Mouse (Mus musculus) left cerebral cortex, adult 8-10 months (tissue): ENCODE data around the gene Atxn7l2. TPM values are rescaled to one million over a fixed set of nuclear protein-coding genes. Genes with fewer than 3 reads are reported as not detected.

ENCODE experiments used
- DNase-seq, 2 experiments: peaks; one replicate each; pipeline ENCODE4 v3.0.0; 2022; ENCODE audit warnings: low spot score in 2 of 2
- total RNA-seq, 4 experiments: library from RNA; stranded (reverse); gene quantifications; 2 replicates each; pipeline ENCODE4 v1.2.4; 2022

Atxn7l2 gene
- total RNA-seq, 4 experiments from 2014 or later: 21.3 to 28.4 (median 25.4) TPM

DNA sequence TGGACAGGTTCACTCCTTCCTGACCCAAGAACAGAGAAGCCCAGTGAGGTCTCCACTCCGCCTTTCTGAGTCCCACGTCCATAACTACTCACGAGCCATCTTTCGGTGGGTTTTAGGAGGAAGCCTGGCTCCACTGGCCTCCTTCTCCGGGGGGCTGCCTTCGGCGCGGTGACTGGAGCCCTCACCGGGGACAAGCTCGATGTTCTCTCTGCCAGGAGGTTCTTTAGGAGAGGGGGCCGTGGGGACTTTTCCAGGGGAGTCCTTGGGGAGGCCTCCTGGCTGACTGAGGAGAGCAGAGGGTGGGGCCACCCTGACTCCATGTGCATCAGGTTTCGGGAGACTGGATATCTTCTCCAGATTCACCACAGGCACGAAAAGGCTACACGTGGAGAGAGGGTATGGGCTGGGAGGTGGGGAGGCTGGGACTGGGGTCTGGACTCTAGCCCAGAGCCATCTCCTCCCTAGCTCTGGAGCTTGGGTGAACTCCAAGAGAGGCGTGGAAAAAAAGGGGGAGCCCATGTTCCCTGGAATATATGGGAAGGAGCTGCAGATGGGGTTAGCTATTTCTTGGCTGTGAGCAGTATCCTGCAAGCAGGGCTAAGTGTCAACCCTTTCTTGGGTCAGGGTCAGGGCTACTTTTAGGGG lies 3.9 kb downstream of the Atxn7l2 start:
- DNase-seq: peak in 1 of 2 experiments; percentile 15

DNA sequence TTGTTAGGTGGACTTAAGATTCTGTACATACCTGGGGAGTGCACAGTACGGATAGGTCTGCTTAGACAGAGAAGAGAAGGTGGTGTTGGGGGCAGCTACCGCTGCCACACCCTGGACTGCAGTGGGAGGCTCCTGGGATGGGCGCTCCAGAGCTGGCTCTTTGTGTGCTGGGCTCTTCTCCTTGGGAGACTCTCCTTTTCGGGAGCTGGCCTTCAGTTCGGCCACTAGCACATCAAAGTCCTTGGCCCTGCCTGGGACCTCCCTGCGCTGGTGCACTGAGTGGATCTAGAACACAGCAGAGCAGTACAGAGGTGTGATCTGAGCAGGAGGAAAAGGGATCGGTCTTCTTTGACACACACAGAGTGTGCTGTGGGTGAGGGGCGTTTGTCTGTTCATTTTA lies 5.1 kb downstream of the Atxn7l2 start:
- no peak for DNase-seq

DNA sequence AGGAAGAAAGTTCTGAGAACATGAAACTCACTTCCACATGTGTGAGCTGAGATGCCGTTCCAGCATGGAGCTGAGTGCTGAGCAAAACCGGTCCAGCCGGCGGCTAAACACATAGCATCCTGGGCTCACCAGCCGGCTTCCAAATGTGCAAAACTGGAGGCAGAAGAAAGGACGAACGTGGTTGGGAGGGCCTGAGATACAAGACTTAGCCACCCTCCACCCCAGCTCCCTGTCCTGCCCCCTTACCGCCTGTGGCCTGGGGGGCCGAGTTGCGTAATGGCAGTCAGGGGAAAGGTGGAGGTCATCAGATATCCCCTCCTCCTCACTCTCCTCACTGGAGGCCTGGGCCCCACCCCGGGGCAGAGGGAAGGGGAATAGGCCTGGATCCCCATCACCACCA lies 6.3 kb downstream of the Atxn7l2 start:
- no peak for DNase-seq

GRCm38 (mm10) chr3:108203621-108204325 lies 7.0 kb downstream of the Atxn7l2 start:
- DNase-seq: peak in 1 of 2 experiments; percentile 86

DNA sequence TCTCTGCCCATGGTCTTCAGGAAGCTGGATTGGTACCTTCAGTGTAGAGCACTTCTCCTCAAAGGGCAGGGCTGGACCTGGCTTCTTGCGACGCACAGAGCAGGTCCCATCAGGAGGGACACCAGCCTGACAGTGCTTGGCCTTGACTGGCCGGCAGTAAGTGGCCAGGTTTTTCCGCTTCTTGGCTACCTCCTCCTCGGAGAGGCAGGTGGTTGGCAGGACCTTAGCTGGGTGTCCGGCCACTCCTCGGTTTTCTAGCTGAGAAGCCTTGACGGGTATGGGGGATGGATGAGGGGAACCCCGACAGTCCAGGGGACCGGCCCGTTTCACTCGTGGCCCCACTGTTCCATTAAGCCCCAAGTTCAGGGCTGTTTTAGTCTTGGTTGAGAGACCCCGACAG lies 7.5 kb downstream of the Atxn7l2 start:
- DNase-seq: no peak

DNA sequence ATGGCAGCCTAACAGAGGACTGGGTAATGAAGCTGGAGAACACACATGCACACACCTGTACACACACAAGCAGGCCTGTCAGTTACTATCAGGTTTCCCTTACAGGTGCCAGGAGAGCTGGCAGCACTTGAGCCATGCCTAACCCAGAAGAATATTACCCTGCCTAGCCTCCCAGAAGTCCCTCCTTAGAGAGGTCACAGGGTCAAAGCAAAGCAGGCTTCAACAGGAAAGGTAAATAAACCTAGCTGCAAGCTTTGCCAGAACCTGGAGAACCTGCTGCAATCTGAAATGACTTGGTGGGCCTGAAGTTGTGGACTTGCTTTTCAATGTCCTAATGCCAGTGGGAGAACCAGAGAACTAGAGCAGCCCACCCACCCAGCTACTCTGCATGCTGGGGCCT lies 8.2 kb downstream of the Atxn7l2 start:
- DNase-seq: no peak

DNA sequence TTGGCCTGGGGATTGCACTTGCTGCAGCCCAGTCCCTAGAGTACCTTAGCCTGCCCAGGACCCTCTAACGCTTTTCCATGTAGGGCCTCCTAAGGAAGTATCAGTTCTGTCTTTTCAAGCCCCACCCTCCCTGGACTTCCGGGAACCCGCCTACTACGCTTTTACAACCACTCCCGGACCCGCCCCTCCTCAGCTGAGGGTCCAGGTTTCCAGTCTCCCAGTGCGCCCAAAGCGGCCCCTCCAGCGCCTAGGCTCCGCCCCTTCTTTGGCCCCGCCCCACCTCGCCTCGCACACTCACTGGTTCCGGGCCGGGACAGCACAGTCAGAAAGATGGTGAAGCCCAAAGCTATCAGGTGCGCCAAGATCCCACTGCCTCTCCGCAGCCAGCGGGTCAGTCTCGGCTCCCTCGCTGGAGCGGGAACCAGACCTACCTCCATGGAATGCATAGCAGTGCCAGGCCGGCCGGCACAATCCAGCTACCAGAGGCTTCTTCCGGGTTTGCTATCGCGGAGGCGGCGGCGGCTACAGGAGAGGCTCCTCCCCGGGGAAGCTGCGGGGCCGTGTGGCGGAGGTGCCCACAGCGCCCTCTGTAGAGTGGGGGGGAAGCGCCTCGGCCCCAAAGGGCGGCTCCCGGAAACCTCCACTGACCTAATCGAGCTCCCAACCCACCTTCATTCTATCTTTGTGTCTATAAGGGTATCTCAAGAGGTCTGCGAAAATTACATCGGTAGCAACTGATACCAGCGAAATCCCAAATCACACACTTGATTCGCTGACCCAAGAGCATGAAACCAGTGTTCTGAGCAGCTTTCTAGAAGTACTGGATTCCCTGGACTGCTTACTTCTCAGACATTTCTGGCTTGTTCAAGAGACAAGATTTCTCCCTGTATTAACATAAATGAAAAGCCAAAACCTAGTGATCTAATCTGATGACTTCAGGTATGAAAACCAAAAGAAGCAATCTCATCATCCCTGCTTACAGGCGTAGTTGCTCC lies 10.1 kb downstream of the Atxn7l2 start, which contains the start of gene Cyb561d1:
Gene Cyb561d1 (minus strand): TSS at position 884 of the 995 bp plus-strand sequence.
- DNase-seq: peak; percentile 82 to 84

- DNase-seq: no peak
These were observed 11.5 kb downstream of the Atxn7l2 start for GRCm38 (mm10) chr3:108199231-108199630.

DNA sequence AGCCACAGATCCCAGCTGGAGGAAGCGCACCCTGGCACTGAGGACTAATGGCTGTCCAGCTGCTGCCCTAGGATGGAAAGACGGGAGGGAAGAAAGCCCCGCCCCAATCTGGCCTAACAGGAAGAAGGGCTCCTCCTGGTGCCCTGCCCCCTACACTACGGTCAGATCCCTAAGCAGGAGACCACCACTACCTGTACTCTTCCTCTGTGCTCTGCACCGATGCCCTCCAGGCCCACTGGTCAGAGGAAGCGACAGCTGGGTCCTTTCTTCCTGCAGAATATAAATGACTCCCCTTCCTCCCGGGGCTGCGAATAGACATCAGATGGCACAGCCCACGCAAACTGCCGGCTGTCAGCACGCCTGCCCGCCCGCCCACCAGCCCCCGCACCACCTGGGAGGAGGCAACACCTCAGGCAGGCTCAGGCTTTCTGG lies 13.7 kb downstream of the Atxn7l2 start:
- DNase-seq: peak; percentile 58 to 88

- peak; percentile 38 to 66 for DNase-seq
These were observed 14.7 kb downstream of the Atxn7l2 start for GRCm38 (mm10) chr3:108195941-108196590.

GRCm38 (mm10) chr3:108195287-108195686 lies 15.4 kb downstream of the Atxn7l2 start:
- no peak for DNase-seq

- DNase-seq: no peak
These were observed 17.0 kb downstream of the Atxn7l2 start for GRCm38 (mm10) chr3:108193686-108194085.

DNA sequence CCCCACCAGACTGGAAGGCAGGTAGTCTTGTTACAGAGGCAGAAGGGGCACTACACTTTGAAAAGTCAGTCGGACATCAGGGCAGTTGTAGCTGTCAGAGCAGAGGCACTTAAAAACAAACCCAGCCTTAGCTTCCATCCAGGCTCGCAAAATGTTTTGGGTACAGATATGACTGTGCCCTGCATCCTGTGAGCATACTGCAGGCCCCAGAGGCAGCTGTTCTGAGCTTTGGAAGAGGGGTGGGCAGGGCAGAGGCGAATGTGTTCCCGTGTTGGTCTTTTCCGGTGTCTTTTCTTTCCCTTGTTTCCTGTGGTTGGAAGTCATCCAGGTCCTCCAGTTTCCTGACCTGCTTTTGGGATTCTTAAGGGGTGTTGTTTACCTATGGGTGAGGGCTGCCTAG lies 20.8 kb downstream of the Atxn7l2 start:
- no peak for DNase-seq

- DNase-seq: no peak
These were observed 21.8 kb downstream of the Atxn7l2 start for GRCm38 (mm10) chr3:108188716-108189490.

DNA sequence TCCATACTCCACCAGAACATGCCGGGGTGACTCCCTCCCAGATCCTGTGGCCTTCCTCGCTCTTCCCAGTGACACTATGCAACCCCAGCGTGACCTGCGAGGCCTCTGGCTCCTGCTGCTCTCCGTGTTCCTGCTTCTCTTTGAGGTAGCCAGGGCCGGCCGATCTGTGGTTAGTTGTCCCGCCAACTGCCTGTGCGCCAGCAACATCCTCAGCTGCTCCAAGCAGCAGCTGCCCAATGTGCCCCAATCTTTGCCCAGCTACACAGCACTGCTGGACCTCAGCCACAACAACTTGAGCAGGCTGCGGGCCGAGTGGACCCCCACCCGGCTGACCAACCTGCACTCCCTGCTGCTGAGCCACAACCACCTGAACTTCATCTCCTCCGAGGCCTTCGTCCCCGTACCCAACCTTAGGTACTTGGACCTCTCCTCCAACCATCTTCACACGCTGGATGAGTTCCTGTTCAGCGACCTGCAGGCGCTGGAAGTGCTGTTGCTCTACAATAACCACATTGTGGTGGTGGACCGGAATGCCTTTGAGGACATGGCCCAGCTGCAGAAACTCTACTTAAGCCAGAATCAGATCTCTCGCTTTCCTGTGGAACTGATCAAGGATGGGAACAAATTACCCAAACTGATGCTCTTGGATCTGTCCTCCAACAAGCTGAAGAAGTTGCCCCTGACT lies 23.5 kb downstream of the Atxn7l2 start:
- no peak for DNase-seq

DNA sequence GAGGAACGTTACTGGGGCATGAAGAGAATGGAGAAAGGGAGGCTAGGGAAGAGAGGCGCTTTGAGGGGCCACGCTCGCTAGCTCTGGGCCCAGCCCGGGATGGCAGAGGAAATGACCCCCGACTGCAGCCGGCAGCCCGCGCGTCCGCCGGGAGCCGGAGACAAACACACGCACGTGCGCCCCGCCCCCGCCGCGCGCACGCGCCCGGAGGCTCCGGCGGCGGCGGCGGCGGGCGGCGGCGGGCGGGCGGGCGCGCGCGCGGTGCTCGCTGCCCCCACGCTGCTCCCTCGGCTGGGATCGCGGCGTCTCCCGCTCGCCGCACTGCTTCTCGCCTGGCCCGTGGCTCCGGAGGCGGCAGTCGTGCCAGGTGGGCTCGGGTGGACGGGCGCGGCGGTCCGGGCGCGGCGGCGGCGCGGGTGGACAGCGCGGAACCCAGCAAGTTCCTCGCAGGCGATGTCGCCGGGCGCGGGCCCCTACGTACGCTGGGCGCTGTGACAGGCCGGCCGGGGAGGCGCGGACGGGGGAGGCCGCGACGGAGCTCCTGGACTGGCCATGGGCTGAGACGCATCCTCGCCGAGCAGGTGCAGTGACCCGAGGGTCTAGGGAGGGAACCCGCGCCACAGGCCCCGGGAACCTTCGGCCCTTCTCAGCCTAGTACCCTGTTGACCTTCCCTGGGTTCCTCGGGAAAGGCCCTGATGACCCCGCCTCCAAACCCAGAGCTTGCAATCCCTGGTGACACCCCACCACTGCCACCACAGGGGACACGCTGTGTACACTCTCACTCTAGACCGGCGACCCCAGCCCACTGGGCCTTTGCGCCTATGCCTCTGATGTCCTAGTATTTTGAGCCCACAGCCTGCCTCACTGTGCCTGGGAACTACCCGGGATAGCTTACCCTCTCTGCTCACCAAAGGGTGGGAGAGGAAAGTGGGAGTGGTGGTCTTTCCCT lies 24.4 kb downstream of the Atxn7l2 start, which contains the start of gene Amigo1:
Gene Amigo1 (plus strand): TSS at position 238 of the 950 bp plus-strand sequence.
- peak in 1 of 2 experiments; percentile 47 for DNase-seq

DNA sequence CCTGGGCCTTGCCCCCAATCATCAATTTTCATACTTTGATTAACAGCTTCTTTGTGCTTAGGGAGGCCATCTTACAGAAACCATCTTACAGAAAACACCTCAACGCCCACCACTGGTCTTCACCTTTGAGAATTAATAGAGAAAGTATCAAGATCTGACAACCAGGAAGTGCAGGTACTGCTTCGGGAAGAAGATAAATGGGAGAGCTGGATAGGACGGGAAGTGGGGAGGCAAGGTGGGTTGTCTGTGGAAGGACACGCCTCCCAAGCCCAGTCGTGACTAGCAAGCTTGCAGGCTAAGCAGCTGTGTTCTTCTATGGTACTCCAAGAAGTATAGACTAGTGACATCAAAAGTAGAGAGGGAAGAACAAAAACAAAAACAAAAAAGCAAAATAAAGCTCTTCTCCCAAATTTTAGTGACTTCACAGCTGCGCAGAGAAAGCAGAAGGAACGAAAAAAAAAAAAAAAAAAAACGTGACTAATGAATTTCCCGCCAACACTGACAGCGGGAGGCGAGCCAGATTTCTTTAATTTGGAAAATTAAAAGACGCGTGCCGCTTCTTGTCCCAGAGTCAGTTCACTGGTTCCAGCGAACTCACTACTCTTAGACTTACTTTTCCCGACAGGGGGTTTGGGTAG lies 25.2 kb downstream of the Atxn7l2 start:
- DNase-seq: no peak

DNA sequence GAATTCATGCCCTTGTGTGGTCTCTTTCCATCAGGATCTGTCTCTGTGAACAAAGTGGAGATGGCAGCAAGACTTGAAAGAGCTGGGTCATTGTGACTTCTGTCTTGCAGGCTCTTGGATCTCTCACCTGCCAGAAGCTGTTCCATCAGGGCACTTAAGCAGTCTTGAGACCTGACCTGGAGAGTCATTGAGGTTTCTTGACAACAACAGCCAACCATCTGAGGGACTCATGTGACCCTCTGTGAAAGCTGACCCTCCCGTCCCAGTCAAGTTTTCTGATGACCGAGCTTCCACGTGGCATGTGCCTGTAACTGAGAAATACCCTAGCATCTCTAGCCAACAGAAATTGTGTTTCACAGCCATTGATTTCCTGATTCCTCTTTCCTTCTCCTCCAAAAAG lies 26.0 kb downstream of the Atxn7l2 start:
- DNase-seq: no peak
